Mouse (Mus musculus) cortical plate, adult 2 months (tissue): ENCODE measurements at regions not wholly inside any gene's neighbourhood (a gene's known extent, or its start where the extent isn't known, plus 50 kb on each side); places are given as distances from the start of the nearest gene placed in this dataset.

Experiments
- CTCF ChIP-seq: fragments of 200-500 bp; IDR thresholded peaks from 2 replicates; pipeline ENCODE4 v1.5.1; 2011; ENCODE audit warnings: mild to moderate bottlenecking, control low read depth, low read length; ENCODE audit not compliant: insufficient read depth; ENCODE audit errors: extremely low read depth
- POLR2A ChIP-seq: fragments of 200-500 bp; IDR thresholded peaks from 2 replicates; pipeline ENCODE4 v1.6.1; 2011; ENCODE audit warnings: mild to moderate bottlenecking, low read length, control low read depth; ENCODE audit not compliant: insufficient read depth; ENCODE audit errors: extremely low read depth

- TF ChIP-seq POLR2A, result no peak
- TF ChIP-seq CTCF, result no peak
These were observed 503.7 kb upstream of the Sptlc3 start for GRCm38 (mm10) chr2:138990031-138990430.
